Mouse (Mus musculus) left cerebral cortex, adult 9 months (tissue): ENCODE data around the gene Ripk3.

Experiments used
- DNase-seq, 2 experiments: peaks; one replicate each; pipeline ENCODE4 v3.0.0; 2022; ENCODE audit warnings: low spot score in 2 of 2

Gene Ripk3

GRCm38 (mm10) chr14:55795380-55796163, 6.9 kb upstream of the Ripk3 start:
- no peak for DNase-seq

- DNase-seq, result no peak
Observed at GRCm38 (mm10) chr14:55793946-55794345, 5.3 kb upstream of the Ripk3 start.

DNA sequence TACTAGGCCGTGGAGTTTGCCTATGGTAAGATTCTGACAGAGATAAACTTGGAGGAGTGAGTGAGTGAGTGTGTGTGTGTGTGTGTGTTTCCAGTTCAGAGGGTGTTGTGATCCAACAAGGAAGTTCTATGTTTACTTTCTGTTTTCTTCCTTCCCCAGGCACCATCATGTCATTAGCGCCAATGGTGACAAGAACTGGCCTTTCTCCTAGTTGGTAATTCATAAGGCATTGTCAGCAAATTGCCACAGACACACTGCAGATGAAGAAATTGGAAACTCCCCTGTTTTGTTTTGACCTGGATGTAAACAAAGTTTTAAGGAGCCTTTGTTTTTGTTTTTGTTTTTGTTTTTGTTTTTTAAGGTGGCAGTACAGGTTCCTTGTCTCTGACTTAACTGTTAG, 4.8 kb upstream of the Ripk3 start:
- no peak for DNase-seq

DNA sequence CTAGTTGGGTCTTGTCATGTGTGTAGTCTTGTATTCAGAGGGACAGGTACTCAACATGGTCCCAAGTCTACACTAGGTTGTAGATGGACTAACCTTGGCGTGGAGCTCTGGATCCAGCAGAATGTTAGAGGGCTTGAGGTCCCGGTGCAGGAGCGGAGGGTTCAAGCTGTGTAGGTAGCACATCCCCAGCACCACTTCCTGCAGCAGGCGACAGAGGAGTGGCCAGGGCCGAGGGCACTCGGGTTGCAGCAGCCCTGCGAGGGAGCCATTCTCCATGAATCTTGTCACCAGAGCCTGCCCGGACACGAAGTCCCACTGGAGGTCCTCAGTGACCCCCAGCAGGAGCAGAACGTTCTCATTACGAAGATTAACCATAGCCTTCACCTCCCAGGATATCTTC, 934 bp downstream of the Ripk3 start:
- DNase-seq, result no peak

DNA sequence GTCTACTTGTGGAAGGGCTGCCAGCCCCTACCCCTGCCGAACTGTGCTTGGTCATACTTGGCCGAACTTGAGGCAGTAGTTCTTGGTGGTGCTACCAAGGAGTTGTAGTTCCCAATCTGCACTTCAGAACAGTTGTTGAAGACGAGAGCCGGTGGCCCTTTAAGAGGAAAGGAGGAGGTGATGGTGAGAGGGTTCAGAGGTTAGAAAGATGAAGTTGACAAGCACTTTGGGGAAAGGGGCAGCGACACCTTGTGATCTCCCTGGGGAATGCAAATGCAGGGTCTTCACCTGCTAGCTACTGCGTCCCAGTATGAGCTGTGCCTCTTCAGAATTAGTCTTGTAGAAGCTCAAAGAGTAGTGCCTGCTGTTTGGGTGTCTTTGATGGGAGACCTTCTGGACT, 3.5 kb downstream of the Ripk3 start:
- DNase-seq, result no peak

DNA sequence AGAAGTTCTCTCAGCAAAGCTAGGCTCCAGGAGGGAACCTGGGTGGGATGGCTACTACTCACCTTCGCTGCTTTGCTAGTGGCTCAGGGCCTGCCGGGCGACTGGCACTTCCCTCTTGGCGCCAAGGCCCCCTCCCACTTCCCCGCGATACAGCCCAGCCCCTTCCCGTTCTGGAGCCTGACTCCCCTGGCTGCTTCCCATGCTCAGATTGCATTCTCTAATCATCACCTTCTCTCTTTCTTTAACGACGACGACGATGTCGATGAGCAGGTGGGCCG, 4.8 kb downstream of the Ripk3 start, which contains the start of gene Adcy4:
TSS of gene Adcy4 (minus strand) at position 138 of the 278 bp plus-strand sequence.
- no peak for DNase-seq

- no peak for DNase-seq
Observed at GRCm38 (mm10) chr14:55783171-55783957, 5.3 kb downstream of the Ripk3 start.

DNA sequence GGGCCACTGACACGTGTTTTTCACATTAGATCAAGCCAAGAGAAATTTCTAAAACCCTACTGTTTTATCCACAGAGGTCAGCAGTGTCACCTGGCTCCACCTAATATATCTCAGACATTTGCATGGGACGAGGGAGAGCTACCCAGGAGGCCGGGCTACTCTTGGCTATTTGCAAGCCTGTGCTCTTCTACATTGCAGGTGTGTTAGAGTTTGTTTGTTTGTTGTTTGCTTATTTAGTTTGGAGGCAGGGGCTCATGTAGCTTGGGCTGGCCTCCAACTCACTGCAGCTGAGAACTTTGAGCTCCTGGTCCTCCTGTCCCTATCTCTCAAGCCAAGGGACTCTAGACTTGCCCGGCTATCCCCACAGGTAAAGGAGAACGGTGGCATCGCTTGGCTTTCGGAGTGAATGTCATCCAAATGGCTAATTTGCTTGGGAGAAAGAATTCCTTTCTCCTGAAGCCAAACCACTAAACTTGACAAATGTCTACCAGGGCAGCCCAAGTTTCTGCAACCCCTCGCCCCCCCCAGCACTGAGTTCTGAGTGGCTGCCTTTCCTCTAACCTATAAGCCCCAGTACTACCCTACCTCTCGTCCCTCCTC, 6.2 kb downstream of the Ripk3 start:
- no peak for DNase-seq

DNA sequence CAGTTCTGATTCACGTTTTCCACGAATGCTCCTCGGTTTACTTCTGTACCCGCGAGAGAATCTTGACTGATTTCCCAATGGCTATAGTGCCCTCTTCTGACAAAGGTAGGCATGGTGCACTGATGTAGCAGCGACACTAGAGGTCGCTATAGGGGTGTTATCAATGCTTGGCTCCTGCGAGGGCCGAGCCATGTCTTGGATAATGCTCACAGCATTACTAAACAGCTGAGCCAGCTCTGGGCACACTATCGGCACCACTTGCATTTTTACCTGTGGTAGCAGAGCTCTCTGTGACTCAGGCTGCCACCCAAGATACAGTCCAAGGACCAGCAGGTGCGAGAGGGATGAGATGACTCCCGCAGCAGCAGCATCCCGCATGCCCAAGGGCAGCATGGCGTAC, 7.4 kb downstream of the Ripk3 start:
- DNase-seq, result peak in 1 of 2 experiments; percentile 65

GRCm38 (mm10) chr14:55780736-55781135, 7.9 kb downstream of the Ripk3 start:
- no peak for DNase-seq

GRCm38 (mm10) chr14:55779656-55780055, 9.0 kb downstream of the Ripk3 start:
- no peak for DNase-seq

GRCm38 (mm10) chr14:55778686-55779085, 10.0 kb downstream of the Ripk3 start:
- peak in 1 of 2 experiments; percentile 1 for DNase-seq

- peak in 1 of 2 experiments; percentile 1 for DNase-seq
Observed at GRCm38 (mm10) chr14:55777806-55778205, 10.9 kb downstream of the Ripk3 start.

DNA sequence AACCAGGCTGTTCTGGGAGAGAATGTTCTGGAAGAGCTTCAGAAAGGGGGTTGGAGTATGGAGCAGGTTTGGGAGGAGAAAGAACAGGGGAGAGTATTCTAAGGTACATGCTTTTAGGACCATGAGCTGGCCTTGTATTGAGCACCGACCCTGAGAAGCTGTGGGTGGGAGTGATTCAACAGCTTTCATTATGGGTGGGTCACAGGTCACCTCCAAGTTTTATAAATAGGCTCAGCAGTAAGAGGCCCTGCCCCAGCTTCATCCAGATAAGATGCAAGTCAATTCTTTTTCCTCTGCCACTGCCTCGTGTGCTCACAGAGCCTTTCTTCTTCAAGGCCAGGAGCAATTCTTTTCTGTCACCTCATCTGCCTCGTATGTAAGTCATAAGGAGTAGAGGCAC, 11.5 kb downstream of the Ripk3 start:
- no peak for DNase-seq

- DNase-seq, result no peak
Observed at GRCm38 (mm10) chr14:55776711-55777110, 12.0 kb downstream of the Ripk3 start.

DNA sequence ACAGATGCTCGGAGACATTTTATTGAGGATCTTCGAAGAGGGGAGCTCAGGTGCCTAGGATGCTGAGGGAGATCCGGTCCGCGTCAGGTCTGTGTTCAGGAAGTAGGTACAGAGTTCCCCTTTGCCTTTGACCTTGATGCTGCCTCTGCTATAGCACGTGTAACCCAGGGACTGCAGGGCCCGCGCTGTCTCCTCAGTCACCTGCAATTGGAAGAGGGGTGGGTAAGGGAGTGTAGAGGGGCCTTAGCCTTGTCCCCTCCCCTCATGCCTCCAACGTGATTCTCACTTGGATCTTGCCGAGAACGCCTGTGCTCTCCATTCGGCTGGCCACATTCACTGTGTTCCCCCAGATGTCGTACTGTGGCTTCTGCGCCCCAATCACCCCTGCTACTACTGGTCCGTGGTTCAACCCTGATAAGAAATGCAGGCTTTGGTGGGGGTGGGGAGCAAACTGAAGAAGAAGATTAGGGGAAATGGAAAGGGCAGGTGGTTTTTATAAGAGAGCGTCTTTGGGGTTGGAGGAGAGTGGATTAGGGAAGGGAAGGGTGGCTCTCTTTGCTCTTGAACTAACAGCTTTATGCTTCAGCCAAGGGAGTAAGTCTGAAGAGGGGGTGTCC, 19.5 kb downstream of the Ripk3 start:
- no peak for DNase-seq

DNA sequence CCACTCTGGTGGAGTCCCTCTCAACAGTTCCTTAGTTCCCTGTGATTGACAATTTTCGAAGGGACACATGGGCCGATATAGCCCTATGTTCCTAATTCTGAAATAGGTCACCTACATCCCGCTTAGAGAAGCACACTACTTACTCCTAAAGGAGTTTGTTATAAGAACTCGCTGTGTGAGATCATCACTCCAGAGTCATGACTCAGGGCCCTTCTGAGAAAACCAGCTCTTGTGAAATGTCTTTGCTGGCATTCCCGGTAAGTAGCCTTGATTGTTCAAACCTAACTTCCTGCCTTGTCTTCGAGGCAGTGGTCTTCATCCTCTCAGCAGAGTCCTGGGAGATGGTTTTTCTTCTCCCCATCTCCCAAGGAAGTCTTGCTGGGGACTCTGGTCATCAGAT, 20.1 kb downstream of the Ripk3 start:
- DNase-seq, result no peak

GRCm38 (mm10) chr14:55767519-55768414, 20.9 kb downstream of the Ripk3 start:
- DNase-seq, result no peak

GRCm38 (mm10) chr14:55765696-55766095, 23.0 kb downstream of the Ripk3 start, which contains the start of gene Ltb4r1:
Gene Ltb4r1 (plus strand): TSS chr14:55765962.
- DNase-seq, result no peak

- no peak for DNase-seq
Observed at GRCm38 (mm10) chr14:55763166-55763565, 25.5 kb downstream of the Ripk3 start.
